Mouse (Mus musculus): Measurements from ENCODE around the gene Cdc37l1.
A peak's percentile ranks its signal among the peaks of the same experiment; 100 is the strongest.
"Not testable (repeated sequence)": the region's sequence is repeated elsewhere in the genome, so short reads cannot be mapped to it uniquely, and the experiment has no call there.

The Cdc37l1 gene

GRCm38 (mm10) chr19:28990194-28990589, at the start of gene Cdc37l1:
Gene Cdc37l1 (plus strand): TSS chr19:28990352.
- DNase-seq (ENCODE audit: low spot score in 2 of 2) = peak; percentile 97 to 99

- DNase-seq (ENCODE audit: low spot score in 2 of 2) = no peak
Observed at GRCm38 (mm10) chr19:28941271-28941670, 48.9 kb upstream of the Cdc37l1 start.

- DNase-seq (ENCODE audit: low spot score in 2 of 2) = no peak
Observed at GRCm38 (mm10) chr19:28946782-28947181, 43.4 kb upstream of the Cdc37l1 start.

- DNase-seq (ENCODE audit: low spot score in 2 of 2) = no peak
Observed at GRCm38 (mm10) chr19:28947311-28947710, 42.8 kb upstream of the Cdc37l1 start.

GRCm38 (mm10) chr19:28951251-28951650, 38.9 kb upstream of the Cdc37l1 start:
- DNase-seq (ENCODE audit: low spot score in 2 of 2) = no peak

GRCm38 (mm10) chr19:28963113-28963512, 27.0 kb upstream of the Cdc37l1 start:
- DNase-seq (ENCODE audit: low spot score in 2 of 2) = no peak

- no peak for DNase-seq (ENCODE audit: low spot score in 2 of 2)
Observed at GRCm38 (mm10) chr19:28963513-28963841, 26.7 kb upstream of the Cdc37l1 start.

GRCm38 (mm10) chr19:28963842-28964551, 26.2 kb upstream of the Cdc37l1 start, which contains the start of gene Plpp6:
Gene Plpp6 (plus strand): TSS chr19:28963953.
- peak; percentile 57 to 72 for DNase-seq (ENCODE audit: low spot score in 2 of 2)

GRCm38 (mm10) chr19:28964552-28964903, 25.6 kb upstream of the Cdc37l1 start:
- DNase-seq (ENCODE audit: low spot score in 2 of 2) = no peak

- no peak for DNase-seq (ENCODE audit: low spot score in 2 of 2)
Observed at GRCm38 (mm10) chr19:28967652-28968051, 22.5 kb upstream of the Cdc37l1 start, which contains the start of gene 4430402I18Rik. Gene 4430402I18Rik (minus strand): TSS chr19:28967800.

- DNase-seq (ENCODE audit: low spot score in 2 of 2) = no peak
Observed at GRCm38 (mm10) chr19:28968178-28968577, 22.0 kb upstream of the Cdc37l1 start.

GRCm38 (mm10) chr19:28969231-28969630, 20.9 kb upstream of the Cdc37l1 start:
- no peak for DNase-seq (ENCODE audit: low spot score in 2 of 2)

- no peak for DNase-seq (ENCODE audit: low spot score in 2 of 2)
Observed at GRCm38 (mm10) chr19:28970251-28970650, 19.9 kb upstream of the Cdc37l1 start.

GRCm38 (mm10) chr19:28974862-28975611, 15.1 kb upstream of the Cdc37l1 start:
- peak; percentile 72 to 85 for DNase-seq (ENCODE audit: low spot score in 2 of 2)

- DNase-seq (ENCODE audit: low spot score in 2 of 2) = no peak
Observed at GRCm38 (mm10) chr19:28982617-28983016, 7.5 kb upstream of the Cdc37l1 start.

GRCm38 (mm10) chr19:28989515-28989914, 637 bp upstream of the Cdc37l1 start:
- no peak for DNase-seq (ENCODE audit: low spot score in 2 of 2)

GRCm38 (mm10) chr19:28990590-28991221, 554 bp downstream of the Cdc37l1 start:
- DNase-seq (ENCODE audit: low spot score in 2 of 2) = no peak

- DNase-seq (ENCODE audit: low spot score in 2 of 2) = no peak
Observed at GRCm38 (mm10) chr19:28991391-28991790, 1.2 kb downstream of the Cdc37l1 start.

- no peak for DNase-seq (ENCODE audit: low spot score in 2 of 2)
Observed at GRCm38 (mm10) chr19:28994870-28995269, 4.7 kb downstream of the Cdc37l1 start.

- DNase-seq (ENCODE audit: low spot score in 2 of 2) = no peak
Observed at GRCm38 (mm10) chr19:28995366-28995765, 5.2 kb downstream of the Cdc37l1 start.

- no peak for DNase-seq (ENCODE audit: low spot score in 2 of 2)
Observed at GRCm38 (mm10) chr19:28997976-28998630, 8.0 kb downstream of the Cdc37l1 start.

GRCm38 (mm10) chr19:29000321-29000720, 10.2 kb downstream of the Cdc37l1 start:
- DNase-seq (ENCODE audit: low spot score in 2 of 2) = not testable (repeated sequence)

Data from spleen, postnatal 10 days (tissue).